Mouse (Mus musculus): ENCODE measurements around the gene Mrpl34. TPM values are rescaled to one million over a fixed set of nuclear protein-coding genes. Genes with fewer than 3 reads are reported as not detected.

The Mrpl34 gene
- polyA plus RNA-seq, 1 experiment from 2014 or later = 180 TPM

DNA sequence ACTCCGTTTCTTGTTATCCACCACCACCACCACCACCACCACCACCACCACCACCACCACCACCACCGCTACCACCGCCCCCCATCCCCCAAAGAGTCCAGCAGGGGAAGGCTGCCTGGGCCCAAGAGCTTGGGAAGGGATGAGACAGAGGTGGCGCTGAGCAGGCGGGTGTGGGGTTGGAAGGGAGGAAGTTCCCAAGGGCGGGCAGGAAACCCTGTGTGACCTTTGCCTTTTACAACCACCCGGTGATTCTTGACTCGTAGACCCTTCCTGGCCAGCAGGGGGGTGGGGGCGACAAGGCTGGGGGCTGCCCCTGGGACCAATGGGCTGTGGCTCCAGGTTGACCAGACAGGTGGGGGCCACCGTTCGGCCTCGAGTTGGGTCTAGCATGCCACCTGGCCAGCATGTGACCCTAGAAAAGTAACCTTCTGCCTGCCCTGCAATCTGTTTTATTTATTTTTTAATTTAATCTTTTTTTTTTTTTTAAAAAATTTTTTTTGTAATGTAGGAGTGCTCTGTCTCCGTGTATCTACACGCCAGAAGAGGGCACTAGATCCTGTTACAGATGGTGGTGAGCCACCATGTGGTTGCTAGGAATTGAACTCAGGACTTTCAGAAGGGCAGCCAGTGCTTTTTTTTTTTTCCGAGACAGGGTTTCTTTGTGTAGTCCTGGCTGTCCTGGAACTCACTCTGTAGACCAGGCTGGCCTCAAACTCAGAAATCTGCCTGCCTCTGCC is 48.4 kb downstream of the Mrpl34 start:
- no peak overlapping the region for H3K4me2 ChIP-seq (ENCODE audit: low read depth, low read length)
- no peak overlapping the region for H3K4me3 ChIP-seq (ENCODE audit: low read depth, low read length)
- ATAC-seq (replicated peaks; ENCODE audit: insufficient number of reproducible peaks, low FRiP score, low TSS enrichment, low read depth) (no peak), DNase-seq (ENCODE audit: low spot score) (no peak)
- H3K36me3 ChIP-seq (replicated peaks; ENCODE audit: control insufficient read depth, insufficient read depth, low read depth, low read length) = no peaks in the 10 kb centered on the region
- H3K9ac ChIP-seq (replicated peaks; ENCODE audit: low read length) = no peak overlapping the region
- H3K27ac ChIP-seq (replicated peaks; ENCODE audit: low read depth, low read length) = no peak overlapping the region
- no peaks in the 10 kb centered on the region for H3K4me1 ChIP-seq (ENCODE audit: control insufficient read depth, insufficient read depth, low read length)
- 60% methylated on average over 13 of the region's 15 CpGs for WGBS
- no peaks in the 10 kb centered on the region for H3K9me3 ChIP-seq (replicated peaks; ENCODE audit: control insufficient read depth, low read length)
- peaks cover 6% of the 10 kb centered on the region for H3K27me3 ChIP-seq (ENCODE audit: control insufficient read depth, insufficient read depth, low read length)

DNA sequence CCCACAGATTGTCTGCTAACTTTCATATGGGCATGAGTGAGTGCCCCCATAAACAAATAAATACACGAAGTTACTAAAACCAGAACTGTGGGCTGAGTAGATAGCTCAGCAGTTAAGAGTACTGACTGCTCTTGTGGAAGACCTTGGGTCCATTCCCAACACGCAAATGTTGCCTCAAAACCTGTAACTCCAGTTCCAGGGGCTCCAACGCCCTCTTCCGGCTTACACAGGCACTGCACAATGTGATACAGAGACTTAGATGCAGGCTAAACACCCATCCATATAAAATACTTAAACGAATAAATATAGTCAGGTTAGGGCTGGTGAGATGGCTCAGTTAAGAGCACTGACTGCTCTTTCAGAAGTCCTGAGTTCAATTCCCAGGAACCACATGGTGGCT is 50.3 kb downstream of the Mrpl34 start:
- ATAC-seq (replicated peaks; ENCODE audit: insufficient number of reproducible peaks, low FRiP score, low TSS enrichment, low read depth) = no peak
- Histone ChIP-seq H3K36me3 (replicated peaks; ENCODE audit: control insufficient read depth, insufficient read depth, low read depth, low read length) (no peaks in the 10 kb centered on the region), H3K27me3 (ENCODE audit: control insufficient read depth, insufficient read depth, low read length) (no peaks in the 10 kb centered on the region), H3K9me3 (replicated peaks; ENCODE audit: control insufficient read depth, low read length) (no peaks in the 10 kb centered on the region), H3K4me3 (ENCODE audit: low read depth, low read length) (no peak overlapping the region), H3K4me2 (ENCODE audit: low read depth, low read length) (no peak overlapping the region), H3K27ac (replicated peaks; ENCODE audit: low read depth, low read length) (no peak overlapping the region), H3K4me1 (ENCODE audit: control insufficient read depth, insufficient read depth, low read length) (no peaks in the 10 kb centered on the region), H3K9ac (replicated peaks; ENCODE audit: low read length) (no peak overlapping the region)
- no peak for DNase-seq (ENCODE audit: low spot score)
- WGBS = 70% methylated on average over 5 of the region's 5 CpGs

Other genes starting within 250 kb of the Mrpl34 start
- 15.1 and 17.5 TPM in 2 replicates for gene Myo9b, start 192.2 kb upstream of the Mrpl34 start, polyA plus RNA-seq (2014; fragmentation: Nextera tagmentation; extraction: Ambion mirVana)
- gene Haus8, start 192.0 kb upstream of the Mrpl34 start, polyA plus RNA-seq (2014; fragmentation: Nextera tagmentation; extraction: Ambion mirVana) = 62.1 and 64.4 TPM in 2 replicates
- gene Use1, start 98.1 kb upstream of the Mrpl34 start, polyA plus RNA-seq (2014; fragmentation: Nextera tagmentation; extraction: Ambion mirVana) = 78.0 and 81.0 TPM in 2 replicates
- gene Ocel1, start 93.7 kb upstream of the Mrpl34 start, polyA plus RNA-seq (2014; fragmentation: Nextera tagmentation; extraction: Ambion mirVana) = 2.1 and 2.2 TPM in 2 replicates
- gene Nr2f6, start 83.0 kb upstream of the Mrpl34 start, polyA plus RNA-seq (2014; fragmentation: Nextera tagmentation; extraction: Ambion mirVana) = 53.7 and 62.5 TPM in 2 replicates
- gene Ushbp1, start 69.2 kb upstream of the Mrpl34 start, polyA plus RNA-seq (2014; fragmentation: Nextera tagmentation; extraction: Ambion mirVana) = 2.9 and 4.3 TPM in 2 replicates
- gene Babam1, start 68.1 kb upstream of the Mrpl34 start, polyA plus RNA-seq (2014; fragmentation: Nextera tagmentation; extraction: Ambion mirVana) = 93.6 and 111 TPM in 2 replicates
- 9.0 and 13.0 TPM in 2 replicates for gene Ankle1, start 58.9 kb upstream of the Mrpl34 start, polyA plus RNA-seq (2014; fragmentation: Nextera tagmentation; extraction: Ambion mirVana)
- 30.1 and 37.4 TPM in 2 replicates for gene Abhd8, start 1.3 kb upstream of the Mrpl34 start, polyA plus RNA-seq (2014; fragmentation: Nextera tagmentation; extraction: Ambion mirVana)
- gene Dda1, start 4.2 kb downstream of the Mrpl34 start, polyA plus RNA-seq (2014; fragmentation: Nextera tagmentation; extraction: Ambion mirVana) = 105 and 115 TPM in 2 replicates
- 3.1 and 3.2 TPM in 2 replicates for gene Ano8, start 21.0 kb downstream of the Mrpl34 start, polyA plus RNA-seq (2014; fragmentation: Nextera tagmentation; extraction: Ambion mirVana)
- 4.8 and 5.4 TPM in 2 replicates for gene Gtpbp3, start 23.1 kb downstream of the Mrpl34 start, polyA plus RNA-seq (2014; fragmentation: Nextera tagmentation; extraction: Ambion mirVana)
- 48.8 and 50.3 TPM in 2 replicates for gene Plvap, start 46.8 kb downstream of the Mrpl34 start, polyA plus RNA-seq (2014; fragmentation: Nextera tagmentation; extraction: Ambion mirVana)
- 0.15 and 0.31 TPM in 2 replicates for gene Ccdc194, start 60.8 kb downstream of the Mrpl34 start, polyA plus RNA-seq (2014; fragmentation: Nextera tagmentation; extraction: Ambion mirVana)
- gene Bst2, start 72.5 kb downstream of the Mrpl34 start, polyA plus RNA-seq (2014; fragmentation: Nextera tagmentation; extraction: Ambion mirVana) = 3.5 and 4.3 TPM in 2 replicates
- 53.4 and 62.2 TPM in 2 replicates for gene Mvb12a, start 78.0 kb downstream of the Mrpl34 start, polyA plus RNA-seq (2014; fragmentation: Nextera tagmentation; extraction: Ambion mirVana)
- 0.13 and 0.31 TPM in 2 replicates for gene Tmem221, start 93.9 kb downstream of the Mrpl34 start, polyA plus RNA-seq (2014; fragmentation: Nextera tagmentation; extraction: Ambion mirVana)
- gene Nxnl1, start 101.6 kb downstream of the Mrpl34 start, polyA plus RNA-seq (2014; fragmentation: Nextera tagmentation; extraction: Ambion mirVana) = 0.17 TPM in 1 of 2 replicates, not detected in the other
- 11.2 and 14.4 TPM in 2 replicates for gene Slc27a1, start 103.9 kb downstream of the Mrpl34 start, polyA plus RNA-seq (2014; fragmentation: Nextera tagmentation; extraction: Ambion mirVana)
- gene Pgls, start 127.2 kb downstream of the Mrpl34 start, polyA plus RNA-seq (2014; fragmentation: Nextera tagmentation; extraction: Ambion mirVana) = 231 and 237 TPM in 2 replicates
- gene Fam129c, start 132.7 kb downstream of the Mrpl34 start, polyA plus RNA-seq (2014; fragmentation: Nextera tagmentation; extraction: Ambion mirVana) = 2.6 and 2.7 TPM in 2 replicates
- 45.2 and 48.2 TPM in 2 replicates for gene Colgalt1, start 146.0 kb downstream of the Mrpl34 start, polyA plus RNA-seq (2014; fragmentation: Nextera tagmentation; extraction: Ambion mirVana)
- gene Unc13a, start 206.8 kb downstream of the Mrpl34 start, polyA plus RNA-seq (2014; fragmentation: Nextera tagmentation; extraction: Ambion mirVana) = 1.2 and 1.7 TPM in 2 replicates
- 1.2 and 1.9 TPM in 2 replicates for gene Jak3, start 211.3 kb downstream of the Mrpl34 start, polyA plus RNA-seq (2014; fragmentation: Nextera tagmentation; extraction: Ambion mirVana)
- 0.42 TPM in 1 of 2 replicates, not detected in the other for gene Insl3, start 224.3 kb downstream of the Mrpl34 start, polyA plus RNA-seq (2014; fragmentation: Nextera tagmentation; extraction: Ambion mirVana)
- 0.47 and 0.58 TPM in 2 replicates for gene B3gnt3, start 236.8 kb downstream of the Mrpl34 start, polyA plus RNA-seq (2014; fragmentation: Nextera tagmentation; extraction: Ambion mirVana)

Measured in embryonic facial prominence, embryonic 11.5 days (tissue).